Mouse (Mus musculus) urinary bladder, postnatal 25 days (tissue): ENCODE data around the gene Reep3.
"Not testable (repeated sequence)": the region's sequence is repeated elsewhere in the genome, so short reads cannot be mapped to it uniquely, and the experiment has no call there.

ENCODE experiments used
- DNase-seq: peaks from one replicate; pipeline ENCODE4 v3.0.0; 2022; ENCODE audit warnings: low spot score

Gene Reep3

DNA sequence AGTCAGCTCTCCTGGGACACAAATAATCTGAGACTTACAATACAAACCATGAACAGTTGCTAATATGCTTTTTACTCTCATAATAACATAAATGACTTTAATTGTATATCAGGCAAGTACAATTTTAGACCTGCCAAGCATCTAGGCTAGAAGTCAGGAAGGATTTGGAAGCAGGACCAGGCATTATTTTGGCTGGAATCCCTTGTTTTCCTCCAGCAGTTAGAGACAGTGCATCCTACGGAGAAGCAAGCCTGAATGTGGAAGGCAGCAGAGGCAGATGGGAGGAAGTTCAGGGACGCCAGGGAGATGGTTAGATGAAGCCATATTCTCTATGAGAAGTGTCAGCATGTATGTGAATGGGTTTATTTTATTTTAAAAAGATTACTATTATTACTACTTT is 79.4 kb downstream of the Reep3 start:
- no peak for DNase-seq

DNA sequence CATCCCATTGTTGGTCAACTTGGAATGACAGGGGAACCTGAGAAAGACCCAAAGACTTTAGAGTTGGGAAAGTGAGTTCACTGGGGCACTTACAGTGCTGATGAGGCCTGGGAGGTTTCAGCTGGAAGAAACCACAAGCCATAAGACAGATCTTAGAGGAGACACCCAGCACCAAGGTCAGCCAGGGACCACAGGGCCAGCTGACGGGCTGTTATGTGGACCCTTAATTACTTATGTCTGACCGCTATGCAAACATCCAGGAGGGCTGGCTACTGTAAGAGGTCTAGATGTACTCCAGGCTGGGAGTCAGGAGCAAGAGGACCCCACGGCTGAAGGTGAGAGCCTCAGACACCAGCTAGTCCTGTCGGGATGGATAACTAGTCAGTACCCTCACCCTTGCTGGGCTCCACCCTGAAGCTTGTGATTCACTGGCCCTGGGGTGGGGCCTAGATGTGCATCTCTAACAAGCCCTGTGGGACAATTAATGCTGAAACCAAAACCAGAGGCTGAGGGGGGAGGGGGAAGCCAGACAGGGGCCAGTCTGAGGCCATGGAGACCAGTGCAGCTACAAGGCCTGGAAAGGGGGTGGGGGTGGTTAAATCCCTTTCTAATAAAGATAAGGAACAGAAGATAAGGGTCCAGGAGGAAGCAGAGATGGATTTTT is 80.0 kb downstream of the Reep3 start:
- DNase-seq: no peak

DNA sequence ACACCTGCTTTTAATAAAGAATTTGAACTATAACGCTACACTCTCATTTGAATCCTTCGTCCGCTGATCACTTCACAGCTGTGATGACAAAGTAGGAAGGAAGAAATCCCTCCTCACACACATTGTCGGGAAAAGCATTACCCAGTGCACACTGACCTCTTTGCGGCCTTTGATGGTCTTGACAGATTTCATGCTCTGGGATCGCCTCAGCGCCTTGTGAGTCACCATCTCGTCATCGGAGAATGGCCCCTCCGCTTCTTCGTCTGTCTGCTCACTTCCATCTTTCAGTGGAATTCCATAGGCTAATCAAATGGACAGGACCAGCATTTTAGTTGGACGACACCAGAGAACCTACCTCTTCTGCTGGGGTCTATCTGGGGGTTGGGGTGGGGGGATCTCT is 82.0 kb downstream of the Reep3 start:
- no peak for DNase-seq

- DNase-seq: no peak
Measured at GRCm38 (mm10) chr10:67010521-67010920, 86.2 kb downstream of the Reep3 start.

DNA sequence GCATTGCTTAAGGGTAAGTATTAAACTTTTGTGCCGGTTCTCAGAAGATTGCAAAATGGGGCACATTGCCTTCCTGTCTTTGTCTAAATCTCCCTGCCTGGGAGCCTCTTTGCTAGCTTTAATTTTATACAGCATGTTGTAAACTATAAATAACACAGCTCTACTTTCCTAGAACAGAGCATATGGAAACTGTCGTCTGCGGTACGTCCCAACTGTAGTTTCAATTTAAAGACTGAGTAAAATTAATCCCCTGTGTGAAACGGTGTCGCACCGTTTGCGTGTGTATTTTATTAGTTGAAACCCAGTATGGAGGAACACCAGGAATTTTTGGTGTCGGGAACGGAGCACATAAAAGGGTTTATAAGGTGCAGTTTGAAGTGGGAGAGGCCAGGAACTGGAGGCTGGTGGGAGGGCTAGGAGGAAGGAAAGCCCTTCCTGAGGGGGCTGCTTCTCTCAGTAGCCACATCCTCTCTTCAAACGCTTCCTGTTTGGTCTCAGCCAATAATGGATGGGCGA is 92.2 kb downstream of the Reep3 start:
- no peak for DNase-seq

- DNase-seq: peak; percentile 48
Measured at GRCm38 (mm10) chr10:67003743-67004526, 92.8 kb downstream of the Reep3 start.

DNA sequence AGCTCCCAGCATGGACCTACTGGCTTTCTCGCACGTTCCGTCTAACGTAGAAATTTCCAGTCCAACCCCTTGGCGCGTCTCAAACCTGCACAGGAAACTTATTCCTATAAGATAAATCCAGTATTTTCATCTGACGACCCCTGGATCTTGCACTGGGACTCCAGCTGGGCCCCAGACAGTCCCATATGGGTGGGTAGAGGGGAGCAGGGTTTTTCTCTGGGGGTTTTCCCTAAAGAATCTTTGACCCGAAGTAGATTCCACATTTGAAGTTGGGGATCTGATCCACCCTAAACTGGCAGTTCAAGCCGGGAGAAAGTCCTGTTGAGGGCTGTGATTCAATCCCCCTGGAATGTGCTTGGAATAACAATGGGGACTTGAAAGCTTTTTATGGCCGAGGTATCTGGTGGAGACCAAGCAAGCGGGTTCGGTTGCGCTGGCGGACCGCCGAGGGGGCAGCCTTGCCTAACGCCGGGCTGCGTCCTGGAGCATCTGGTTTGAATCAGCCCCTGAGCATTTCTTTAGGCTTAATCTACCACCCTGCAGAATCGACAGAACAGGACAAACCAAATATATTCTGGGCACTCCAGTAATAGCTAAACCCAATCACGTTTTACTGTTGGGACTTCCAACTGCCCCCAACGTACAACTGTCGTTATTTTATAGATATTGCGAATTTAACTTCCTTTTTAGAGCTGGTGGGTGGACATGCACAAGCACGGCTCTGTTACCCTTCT is 93.6 kb downstream of the Reep3 start:
- DNase-seq: peak; percentile 61

DNA sequence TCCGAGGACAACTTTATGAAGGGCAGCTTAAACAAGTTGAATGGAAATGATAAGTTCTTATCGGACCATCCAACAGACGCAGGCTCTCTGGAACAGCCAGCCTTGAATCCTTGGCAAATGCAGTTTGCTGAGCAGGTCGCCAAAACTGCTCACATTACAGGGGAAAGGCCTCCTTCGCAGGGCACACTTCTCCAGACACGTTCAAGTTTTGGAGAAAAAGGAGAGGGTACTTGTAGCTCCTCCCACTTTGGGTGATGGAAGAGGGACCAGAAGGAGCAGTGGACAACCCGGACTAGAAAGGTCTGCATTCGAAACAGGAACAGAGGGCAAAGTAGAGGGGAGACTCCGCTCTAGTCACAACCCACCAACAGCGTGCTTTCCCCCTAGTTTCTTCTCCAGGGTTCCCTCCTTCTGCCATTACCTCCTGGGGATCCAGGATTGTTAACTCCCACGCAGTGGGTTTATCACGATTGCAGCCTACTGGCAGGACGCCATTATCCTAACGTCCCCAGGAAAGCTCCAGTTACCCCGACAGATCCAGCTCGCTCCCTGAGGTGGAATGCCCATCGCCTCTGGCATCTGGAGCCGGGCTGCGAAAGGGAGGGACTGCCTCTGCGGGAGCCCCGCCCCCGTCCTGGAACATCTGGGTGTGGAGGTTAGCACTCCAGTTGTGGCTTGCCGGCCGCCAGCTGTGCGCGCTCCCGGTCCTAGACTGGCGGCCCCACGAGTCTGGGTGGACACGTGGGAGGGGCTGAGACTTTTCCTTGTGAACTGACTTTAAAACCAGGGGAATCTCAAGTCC is 94.3 kb downstream of the Reep3 start:
- peak; percentile 79 for DNase-seq

- DNase-seq: not testable (repeated sequence)
Measured at GRCm38 (mm10) chr10:67000958-67001615, 95.7 kb downstream of the Reep3 start.

- no peak for DNase-seq
Measured at GRCm38 (mm10) chr10:67000136-67000535, 96.6 kb downstream of the Reep3 start.

DNA sequence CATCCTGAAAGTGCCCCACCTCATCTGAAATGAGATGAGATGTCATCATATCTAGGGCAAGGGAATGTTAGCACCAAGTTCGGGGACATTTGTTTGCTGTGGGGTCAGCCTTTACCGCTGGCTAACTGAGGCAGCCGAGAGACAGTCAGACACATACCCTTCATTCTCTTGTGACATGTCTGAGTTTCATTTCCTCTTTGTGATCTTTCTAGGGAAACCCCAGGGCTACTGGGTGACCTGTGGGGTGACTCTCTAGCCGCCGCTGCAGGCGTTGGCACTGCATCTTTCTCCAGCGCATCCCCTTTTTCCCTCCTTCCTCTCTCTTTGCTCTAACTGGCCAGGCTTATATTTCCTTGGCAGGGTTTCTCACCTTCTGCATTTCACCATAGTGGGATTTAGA is 98.0 kb downstream of the Reep3 start:
- DNase-seq: no peak

GRCm38 (mm10) chr10:66995181-66995580 is 101.6 kb downstream of the Reep3 start:
- DNase-seq: no peak

GRCm38 (mm10) chr10:66994469-66994868 is 102.3 kb downstream of the Reep3 start:
- DNase-seq: no peak

- DNase-seq: no peak
Measured at GRCm38 (mm10) chr10:66992591-66992990, 104.2 kb downstream of the Reep3 start.

- DNase-seq: no peak
Measured at GRCm38 (mm10) chr10:66990506-66990905, 106.2 kb downstream of the Reep3 start.

DNA sequence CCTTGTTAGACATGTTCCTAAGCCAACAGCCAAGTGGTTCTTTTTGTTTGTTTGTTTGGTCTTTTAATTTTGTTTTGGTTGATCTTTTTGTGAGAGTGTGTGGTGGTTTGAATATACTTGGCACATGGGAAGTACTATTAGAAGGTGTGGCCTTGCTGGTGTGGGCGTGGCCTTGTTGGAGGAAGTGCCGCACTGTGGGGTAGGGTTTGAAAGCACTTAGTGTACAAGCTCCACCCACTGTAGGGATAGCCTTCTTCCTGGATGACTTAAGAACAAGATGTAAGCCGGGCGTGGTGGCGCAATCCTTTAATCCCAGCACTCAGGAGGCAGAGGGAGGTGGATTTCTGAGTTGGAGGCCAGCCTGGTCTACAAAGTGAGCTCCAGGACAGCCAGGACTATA is 113.7 kb downstream of the Reep3 start:
- no peak for DNase-seq

- DNase-seq: no peak
Measured at GRCm38 (mm10) chr10:66978215-66978614, 118.5 kb downstream of the Reep3 start.

GRCm38 (mm10) chr10:66977093-66977492 is 119.7 kb downstream of the Reep3 start:
- DNase-seq: no peak

- no peak for DNase-seq
Measured at GRCm38 (mm10) chr10:66975451-66975850, 121.3 kb downstream of the Reep3 start.

DNA sequence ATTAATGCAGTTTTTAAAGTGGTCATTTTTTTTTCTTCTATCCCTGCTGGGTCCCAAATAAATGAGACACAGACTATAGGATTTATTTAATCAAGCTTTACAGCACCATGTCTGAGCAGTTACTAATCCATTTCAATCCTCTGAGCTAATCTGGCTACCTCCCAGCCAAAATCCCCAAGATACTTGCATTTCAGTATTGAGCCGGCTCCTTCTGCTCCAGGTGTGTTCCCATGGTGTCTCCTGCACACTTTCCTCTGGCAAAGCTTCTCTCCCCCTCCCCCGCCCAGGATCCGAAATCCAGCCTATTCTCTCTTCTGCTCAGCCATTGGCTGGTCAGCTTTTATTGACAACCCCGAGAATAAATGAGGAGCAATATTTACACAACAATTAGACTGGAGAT is 122.3 kb downstream of the Reep3 start:
- DNase-seq: no peak

GRCm38 (mm10) chr10:66973866-66974265 is 122.9 kb downstream of the Reep3 start:
- no peak for DNase-seq
